Mouse (Mus musculus): ENCODE results near the gene Phldb2. TPM values are rescaled to one million over a fixed set of nuclear protein-coding genes. Genes with fewer than 3 reads are reported as not detected.

Phldb2 gene
- not detected in 2 replicates for total RNA-seq (2012; rRNA removed)
- not detected in 2 replicates for total RNA-seq (2014; rRNA removed)
- 0.04 TPM in 1 of 2 replicates, not detected in the other for polyA plus RNA-seq (2012; ENCODE audit: insufficient read length, low read depth)

DNA sequence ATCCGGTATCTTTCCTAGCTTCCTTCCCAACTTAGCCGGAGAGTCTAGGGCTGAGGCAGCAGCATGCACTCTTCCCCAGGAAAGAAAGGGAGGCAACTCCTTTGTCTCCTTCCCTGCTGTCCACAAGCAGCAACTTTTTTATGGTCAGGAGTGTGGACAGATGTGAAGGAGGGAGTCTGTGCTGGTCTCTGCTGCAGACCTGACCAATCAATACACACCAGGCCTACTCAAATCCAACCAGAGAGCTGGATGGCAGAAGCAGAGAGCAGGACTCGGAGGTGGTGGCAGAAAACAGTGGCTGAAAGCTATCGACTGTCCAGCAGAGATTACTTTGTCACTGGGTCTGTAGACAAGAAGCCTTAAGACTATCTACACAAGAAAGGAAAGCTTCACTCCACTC lies at the start of gene Phldb2:
Gene Phldb2, minus strand, starts transcription at position 205 of the 400 bp plus-strand sequence.
- Histone ChIP-seq H3K4me3 (replicated peaks in 1 of 3; ENCODE audit: low read depth in 2 of 3, low read length in 2 of 3, poor library complexity in 1 of 3) (no peak within 1 kb of the TSS), H3K79me2 (replicated peaks; ENCODE audit: control insufficient read depth, extremely low read depth, insufficient read depth, poor library complexity, severe bottlenecking) (no peaks in the 10 kb centered on the region), H3K27ac (ENCODE audit: insufficient read depth, low read depth) (no peak within 1 kb of the TSS), H3K4me1 (ENCODE audit: control insufficient read depth in 1 of 2, insufficient read depth in 2 of 2) (peaks cover 3 to 24% of the 10 kb centered on the region in 2 experiments; a peak in 2 of 4 replicates), H3K4me2 (ENCODE audit: insufficient read depth, low read depth, poor library complexity, severe bottlenecking) (no peak within 1 kb of the TSS), H3K36me3 (replicated peaks in 1 of 2; ENCODE audit: control insufficient read depth in 1 of 2, insufficient read depth in 1 of 2, low read length in 1 of 2) (no peaks in the 10 kb centered on the region), H3K9me3 (replicated peaks; ENCODE audit: low read length) (no peaks in the 10 kb centered on the region), H3K27me3 (replicated peaks) (no peaks in the 10 kb centered on the region), H3K9ac (ENCODE audit: insufficient read depth, low read depth) (no peak within 1 kb of the TSS)
- DNase-seq (ENCODE audit: extremely low read depth), result no peak
- in situ Hi-C loops (cut with MboI; ENCODE audit: low pct_ligation_motif_present, low pct_unique_long_range_greater_than_20kb, low sequenced_read_pairs), result no loop called here
- TF ChIP-seq E2F4 (IDR thresholded peaks at IDR 0.05; ENCODE audit: insufficient replicate concordance, low read depth, low read length) (no peak), UBTF (IDR thresholded peaks at IDR 0.05; ENCODE audit: low read depth, low read length) (no peak), NRF1 (IDR thresholded peaks at IDR 0.05; ENCODE audit: low read depth, low read length) (no peak), TBP (conservative IDR thresholded peaks at IDR 0.05; ENCODE audit: low read depth, low read length) (no peak), MAZ (IDR thresholded peaks at IDR 0.05; ENCODE audit: low read depth, low read length) (no peak), ZMIZ1 (IDR thresholded peaks at IDR 0.05; ENCODE audit: low read depth, low read length) (no peak), USF2 (conservative IDR thresholded peaks at IDR 0.05; ENCODE audit: low read depth, low read length) (no peak), ZKSCAN1 (IDR thresholded peaks at IDR 0.05; ENCODE audit: borderline replicate concordance, low read depth, low read length) (no peak), MEF2A (IDR thresholded peaks at IDR 0.05; ENCODE audit: borderline replicate concordance, low read depth, low read length) (no peak), IRF4 (IDR thresholded peaks at IDR 0.05; ENCODE audit: low read depth, low read length) (no peak)
- dilution Hi-C loops (cut with MboI; ENCODE audit: extremely low pct_ligation_motif_present, extremely low pct_unique_long_range_greater_than_20kb, low sequenced_read_pairs), result no loop called here

DNA sequence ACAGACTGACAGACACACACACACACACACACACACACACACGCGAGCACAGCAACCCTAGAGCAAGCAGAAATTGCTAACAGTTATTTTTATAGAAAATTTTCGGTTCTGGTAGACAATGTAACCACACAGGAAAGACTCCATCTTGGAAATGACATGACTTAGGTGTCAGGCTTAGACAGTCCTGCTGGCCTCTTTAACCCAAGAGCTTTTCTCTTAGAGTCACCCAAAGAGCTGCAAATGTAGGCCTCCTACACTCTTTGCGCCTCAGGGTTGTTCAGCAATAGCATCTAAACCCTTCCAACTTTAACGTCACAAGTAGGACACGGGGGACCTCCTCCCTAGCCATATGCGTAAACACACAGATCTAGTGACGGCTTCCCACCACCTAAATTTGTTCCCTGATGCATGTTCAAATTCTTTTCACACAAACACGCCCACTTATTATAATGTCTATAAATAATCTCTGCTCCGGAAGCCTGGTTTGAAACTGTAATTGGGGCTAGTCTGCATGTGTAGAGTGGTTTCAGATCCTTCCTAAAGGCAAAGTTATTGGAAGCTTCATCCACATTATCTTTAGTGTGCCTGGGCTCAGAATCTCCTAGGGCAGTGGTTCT lies 48.3 kb upstream of the Phldb2 start:
- no peaks in the 10 kb centered on the region for H3K27me3 ChIP-seq (replicated peaks)
- dilution Hi-C loops (cut with MboI; ENCODE audit: extremely low pct_ligation_motif_present, extremely low pct_unique_long_range_greater_than_20kb, low sequenced_read_pairs), result no loop called here
- no peak overlapping the region for H3K27ac ChIP-seq (ENCODE audit: insufficient read depth, low read depth)
- H3K9me3 ChIP-seq (replicated peaks; ENCODE audit: low read length), result no peaks in the 10 kb centered on the region
- H3K9ac ChIP-seq (ENCODE audit: insufficient read depth, low read depth), result no peak overlapping the region
- H3K4me2 ChIP-seq (ENCODE audit: insufficient read depth, low read depth, poor library complexity, severe bottlenecking), result no peak overlapping the region
- no peak for DNase-seq (ENCODE audit: extremely low read depth)
- H3K79me2 ChIP-seq (replicated peaks; ENCODE audit: control insufficient read depth, extremely low read depth, insufficient read depth, poor library complexity, severe bottlenecking), result no peaks in the 10 kb centered on the region
- no peaks in the 10 kb centered on the region for H3K36me3 ChIP-seq (replicated peaks in 1 of 2; ENCODE audit: control insufficient read depth in 1 of 2, insufficient read depth in 1 of 2, low read length in 1 of 2)
- H3K4me3 ChIP-seq (replicated peaks in 1 of 3; ENCODE audit: low read depth in 2 of 3, low read length in 2 of 3, poor library complexity in 1 of 3), result no peak overlapping the region
- in situ Hi-C loops (cut with MboI; ENCODE audit: low pct_ligation_motif_present, low pct_unique_long_range_greater_than_20kb, low sequenced_read_pairs), result no loop called here
- peaks cover 0 to 5% of the 10 kb centered on the region in 2 experiments; a peak in 1 of 4 replicates for H3K4me1 ChIP-seq (ENCODE audit: control insufficient read depth in 1 of 2, insufficient read depth in 2 of 2)
- TF ChIP-seq MAFK (IDR thresholded peaks at IDR 0.05; ENCODE audit: insufficient replicate concordance, low read length) (no peak), ZNF384 (IDR thresholded peaks at IDR 0.05; ENCODE audit: low read depth, low read length) (no peak), RCOR1 (conservative IDR thresholded peaks at IDR 0.05; ENCODE audit: low read depth, low read length) (no peak), CHD1 (IDR thresholded peaks at IDR 0.05; ENCODE audit: low read depth, low read length) (no peak), JUND (conservative IDR thresholded peaks at IDR 0.05; ENCODE audit: low read depth, low read length) (no peak), ZKSCAN1 (IDR thresholded peaks at IDR 0.05; ENCODE audit: borderline replicate concordance, low read depth, low read length) (no peak), MAZ (IDR thresholded peaks at IDR 0.05; ENCODE audit: low read depth, low read length) (no peak), UBTF (IDR thresholded peaks at IDR 0.05; ENCODE audit: low read depth, low read length) (no peak), RAD21 (IDR thresholded peaks at IDR 0.05; ENCODE audit: low read depth, low read length) (no peak), ETS1 (conservative IDR thresholded peaks at IDR 0.05; ENCODE audit: low read depth, low read length) (no peak), ZMIZ1 (IDR thresholded peaks at IDR 0.05; ENCODE audit: low read depth, low read length) (no peak), USF2 (conservative IDR thresholded peaks at IDR 0.05; ENCODE audit: low read depth, low read length) (no peak), BHLHE40 (IDR thresholded peaks at IDR 0.05; ENCODE audit: low read depth, low read length) (no peak), POLR2AphosphoS2 (IDR thresholded peaks at IDR 0.05; ENCODE audit: low read depth, low read length) (no peak), ZC3H11A (IDR thresholded peaks at IDR 0.05; ENCODE audit: low read depth, low read length) (no peak), USF1 (IDR thresholded peaks at IDR 0.05; ENCODE audit: low read depth, low read length) (no peak)
